Mouse (Mus musculus): ENCODE results near the gene Iars2. TPM values are rescaled to one million over a fixed set of nuclear protein-coding genes. Genes with fewer than 3 reads are reported as not detected.

Iars2 gene
- total RNA-seq, 1 experiment = 47.9 TPM

DNA sequence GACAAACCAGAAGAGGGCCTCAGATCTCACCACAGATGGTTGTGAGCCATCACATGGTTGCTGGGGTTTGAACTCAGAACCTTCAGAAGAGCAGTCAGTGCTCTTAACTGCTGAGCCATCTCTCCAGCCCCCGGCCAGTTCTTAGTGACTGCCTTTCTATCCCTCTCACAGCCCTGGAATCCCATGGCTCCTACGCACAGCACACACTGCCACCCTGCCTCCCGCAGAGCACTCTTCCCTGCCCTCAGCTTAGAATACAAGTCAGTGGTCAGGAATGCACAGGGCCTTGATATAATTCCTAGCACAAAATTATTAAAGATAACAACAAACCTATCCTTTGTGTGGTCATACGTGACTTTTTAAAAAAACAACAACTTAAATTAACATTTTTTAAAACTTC lies 14.7 kb downstream of the Iars2 start:
- no peak for DNase-seq (ENCODE audit: low read depth, low spot score)
- Histone ChIP-seq H3K9ac (ENCODE audit: insufficient read depth, low read depth, low read length, poor library complexity, severe bottlenecking) (no peak overlapping the region), H3K36me3 (ENCODE audit: control insufficient read depth, insufficient read depth, low read length, poor library complexity, severe bottlenecking) (peaks cover 18% of the 10 kb centered on the region), H3K9me3 (ENCODE audit: control insufficient read depth, insufficient read depth, low read depth, low read length) (no peaks in the 10 kb centered on the region), H3K4me1 (ENCODE audit: control insufficient read depth in 2 of 2, insufficient read depth in 2 of 2, low read length in 2 of 2, poor library complexity in 1 of 2) (no peaks in the 10 kb centered on the region), H3K27ac (ENCODE audit: insufficient read depth, low read depth, low read length, poor library complexity, severe bottlenecking) (no peak overlapping the region), H3K4me3 (ENCODE audit: insufficient read depth in 1 of 2, low read depth in 1 of 2, low read length in 2 of 2, poor library complexity in 1 of 2, severe bottlenecking in 1 of 2) (no peak overlapping the region)
- in situ Hi-C loops (cut with MboI; ENCODE audit: low sequenced_read_pairs in 2 of 2, unreplicated experiment in 2 of 2) = no loop called here
- no peak for TF ChIP-seq MAFK (IDR thresholded peaks at IDR 0.05; ENCODE audit: insufficient read depth, low read depth, low read length)

DNA sequence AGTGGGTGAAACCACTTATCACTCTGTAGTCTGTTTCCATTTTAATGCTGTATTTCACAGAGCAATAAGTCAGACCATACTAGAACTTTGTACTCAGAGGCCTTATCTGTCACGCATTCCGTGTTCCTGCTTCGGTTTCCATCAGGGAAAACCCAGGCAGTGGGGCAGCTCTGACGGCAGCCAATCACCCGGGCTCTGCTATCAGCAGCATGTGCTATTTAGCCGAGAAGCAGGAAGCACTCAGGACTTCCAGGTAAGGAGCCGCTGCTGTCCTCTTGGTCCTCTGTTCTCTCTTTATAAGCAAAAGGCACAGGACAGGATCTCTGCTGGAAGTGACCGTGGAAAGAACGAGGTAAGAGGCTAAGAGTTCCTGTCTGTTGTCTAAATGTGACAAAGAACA lies 17.2 kb downstream of the Iars2 start:
- no peak overlapping the region for H3K4me3 ChIP-seq (ENCODE audit: insufficient read depth in 1 of 2, low read depth in 1 of 2, low read length in 2 of 2, poor library complexity in 1 of 2, severe bottlenecking in 1 of 2)
- H3K4me1 ChIP-seq (ENCODE audit: control insufficient read depth in 2 of 2, insufficient read depth in 2 of 2, low read length in 2 of 2, poor library complexity in 1 of 2) = no peaks in the 10 kb centered on the region
- DNase-seq (ENCODE audit: low read depth, low spot score) = no peak
- in situ Hi-C loops (cut with MboI; ENCODE audit: low sequenced_read_pairs in 2 of 2, unreplicated experiment in 2 of 2) = no loop called here
- no peak overlapping the region for H3K27ac ChIP-seq (ENCODE audit: insufficient read depth, low read depth, low read length, poor library complexity, severe bottlenecking)
- no peak overlapping the region for H3K9ac ChIP-seq (ENCODE audit: insufficient read depth, low read depth, low read length, poor library complexity, severe bottlenecking)
- H3K36me3 ChIP-seq (ENCODE audit: control insufficient read depth, insufficient read depth, low read length, poor library complexity, severe bottlenecking) = peaks cover 17% of the 10 kb centered on the region
- no peaks in the 10 kb centered on the region for H3K9me3 ChIP-seq (ENCODE audit: control insufficient read depth, insufficient read depth, low read depth, low read length)
- TF ChIP-seq ZC3H11A (IDR thresholded peaks at IDR 0.05; ENCODE audit: borderline replicate concordance, low read depth, low read length) (no peak), ZNF384 (IDR thresholded peaks at IDR 0.05; ENCODE audit: low read depth, low read length) (no peak), CHD2 (IDR thresholded peaks at IDR 0.05; ENCODE audit: low read depth, low read length) (no peak), HCFC1 (IDR thresholded peaks at IDR 0.05; ENCODE audit: borderline replicate concordance, insufficient read depth, low read length) (no peak), MAFK (IDR thresholded peaks at IDR 0.05; ENCODE audit: insufficient read depth, low read depth, low read length) (no peak)

DNA sequence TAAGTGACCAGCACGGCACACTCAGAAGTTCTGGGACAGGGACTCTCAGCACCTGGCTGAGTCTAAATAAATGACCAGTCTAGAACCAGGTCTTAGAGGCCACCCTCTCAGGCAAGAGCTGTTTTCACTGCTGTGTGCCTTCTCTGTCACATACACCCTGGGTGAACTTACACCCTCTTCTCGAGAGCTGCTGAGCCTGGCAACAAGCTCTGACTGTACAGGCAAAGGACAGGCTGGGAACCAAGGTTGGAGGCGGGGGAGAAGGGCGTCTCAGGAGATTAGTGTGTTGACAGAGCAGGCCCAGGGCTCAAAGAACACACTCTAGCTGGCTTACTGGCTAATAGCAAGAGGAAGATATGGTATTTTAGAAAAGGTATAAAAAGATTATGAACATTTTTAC lies 20.3 kb downstream of the Iars2 start:
- Histone ChIP-seq H3K9ac (ENCODE audit: insufficient read depth, low read depth, low read length, poor library complexity, severe bottlenecking) (no peak overlapping the region), H3K4me3 (ENCODE audit: insufficient read depth in 1 of 2, low read depth in 1 of 2, low read length in 2 of 2, poor library complexity in 1 of 2, severe bottlenecking in 1 of 2) (no peak overlapping the region), H3K27ac (ENCODE audit: insufficient read depth, low read depth, low read length, poor library complexity, severe bottlenecking) (no peak overlapping the region), H3K36me3 (ENCODE audit: control insufficient read depth, insufficient read depth, low read length, poor library complexity, severe bottlenecking) (peaks cover 7% of the 10 kb centered on the region; the same call in 1 of the 2 replicates), H3K4me1 (ENCODE audit: control insufficient read depth in 2 of 2, insufficient read depth in 2 of 2, low read length in 2 of 2, poor library complexity in 1 of 2) (0 out of 4 replicates have a peak, but pooled peaks cover 0 to 2% of the 10 kb centered on the region in 2 experiments), H3K9me3 (ENCODE audit: control insufficient read depth, insufficient read depth, low read depth, low read length) (no peaks in the 10 kb centered on the region)
- DNase-seq (ENCODE audit: low read depth, low spot score) = no peak
- in situ Hi-C loops (cut with MboI; ENCODE audit: low sequenced_read_pairs in 2 of 2, unreplicated experiment in 2 of 2) = no loop called here
- TF ChIP-seq ZNF384 (IDR thresholded peaks at IDR 0.05; ENCODE audit: low read depth, low read length) (no peak), ZC3H11A (IDR thresholded peaks at IDR 0.05; ENCODE audit: borderline replicate concordance, low read depth, low read length) (no peak), HCFC1 (IDR thresholded peaks at IDR 0.05; ENCODE audit: borderline replicate concordance, insufficient read depth, low read length) (no peak), MAFK (IDR thresholded peaks at IDR 0.05; ENCODE audit: insufficient read depth, low read depth, low read length) (no peak), CHD2 (IDR thresholded peaks at IDR 0.05; ENCODE audit: low read depth, low read length) (no peak)

DNA sequence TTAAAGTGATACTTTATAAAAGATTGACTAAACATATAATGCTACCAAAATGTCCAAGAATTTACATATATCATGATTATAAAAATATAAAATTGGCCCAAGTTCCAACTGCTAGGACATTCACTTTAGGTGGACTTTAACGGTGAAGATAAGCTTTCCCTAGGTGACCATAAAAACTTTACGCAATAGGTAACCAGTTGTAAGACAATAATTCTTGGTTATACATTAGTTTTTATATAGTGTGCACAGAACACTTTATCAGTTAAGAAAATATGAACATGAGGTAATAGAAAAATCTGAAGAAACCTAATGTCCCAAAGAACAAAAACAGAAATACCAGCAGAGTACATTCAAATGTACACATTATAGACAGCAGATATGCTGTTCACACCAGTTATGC lies 20.9 kb downstream of the Iars2 start:
- Histone ChIP-seq H3K4me1 (ENCODE audit: control insufficient read depth in 2 of 2, insufficient read depth in 2 of 2, low read length in 2 of 2, poor library complexity in 1 of 2) (0 out of 4 replicates have a peak, but pooled peaks cover 0 to 2% of the 10 kb centered on the region in 2 experiments), H3K36me3 (ENCODE audit: control insufficient read depth, insufficient read depth, low read length, poor library complexity, severe bottlenecking) (peaks cover 2% of the 10 kb centered on the region; the same call in 1 of the 2 replicates), H3K4me3 (ENCODE audit: insufficient read depth in 1 of 2, low read depth in 1 of 2, low read length in 2 of 2, poor library complexity in 1 of 2, severe bottlenecking in 1 of 2) (no peak overlapping the region), H3K27ac (ENCODE audit: insufficient read depth, low read depth, low read length, poor library complexity, severe bottlenecking) (no peak overlapping the region), H3K9ac (ENCODE audit: insufficient read depth, low read depth, low read length, poor library complexity, severe bottlenecking) (no peak overlapping the region), H3K9me3 (ENCODE audit: control insufficient read depth, insufficient read depth, low read depth, low read length) (no peaks in the 10 kb centered on the region)
- TF ChIP-seq HCFC1 (IDR thresholded peaks at IDR 0.05; ENCODE audit: borderline replicate concordance, insufficient read depth, low read length) = no peak
- TF ChIP-seq ZC3H11A (IDR thresholded peaks at IDR 0.05; ENCODE audit: borderline replicate concordance, low read depth, low read length) = no peak
- no peak for TF ChIP-seq CHD2 (IDR thresholded peaks at IDR 0.05; ENCODE audit: low read depth, low read length)
- TF ChIP-seq MAFK (IDR thresholded peaks at IDR 0.05; ENCODE audit: insufficient read depth, low read depth, low read length) = no peak
- TF ChIP-seq ZNF384 (IDR thresholded peaks at IDR 0.05; ENCODE audit: low read depth, low read length) = no peak
- DNase-seq (ENCODE audit: low read depth, low spot score) = no peak
- in situ Hi-C loops (cut with MboI; ENCODE audit: low sequenced_read_pairs in 2 of 2, unreplicated experiment in 2 of 2) = no loop called here

DNA sequence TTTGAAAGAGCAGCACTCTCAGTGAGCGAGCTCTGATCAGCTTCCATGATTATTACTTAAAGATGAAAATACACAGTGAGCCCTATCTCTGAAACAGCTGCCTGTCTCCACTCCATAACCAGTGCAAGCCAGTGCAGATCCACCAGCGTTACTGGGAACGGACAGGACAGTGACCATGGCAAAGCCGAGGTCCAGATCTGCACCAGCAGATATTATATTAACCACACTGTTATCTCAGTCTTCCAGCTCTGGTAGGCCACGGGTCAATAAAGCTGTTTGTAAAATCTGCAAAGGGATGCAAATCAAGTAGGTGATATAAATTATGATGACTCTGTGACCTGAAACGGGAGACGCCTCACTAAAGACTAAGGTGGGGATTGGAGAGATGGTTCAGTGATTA lies 21.6 kb downstream of the Iars2 start:
- no peak overlapping the region for H3K27ac ChIP-seq (ENCODE audit: insufficient read depth, low read depth, low read length, poor library complexity, severe bottlenecking)
- no peak overlapping the region for H3K4me3 ChIP-seq (ENCODE audit: insufficient read depth in 1 of 2, low read depth in 1 of 2, low read length in 2 of 2, poor library complexity in 1 of 2, severe bottlenecking in 1 of 2)
- H3K9me3 ChIP-seq (ENCODE audit: control insufficient read depth, insufficient read depth, low read depth, low read length) = no peaks in the 10 kb centered on the region
- TF ChIP-seq CHD2 (IDR thresholded peaks at IDR 0.05; ENCODE audit: low read depth, low read length) (no peak), ZC3H11A (IDR thresholded peaks at IDR 0.05; ENCODE audit: borderline replicate concordance, low read depth, low read length) (no peak), HCFC1 (IDR thresholded peaks at IDR 0.05; ENCODE audit: borderline replicate concordance, insufficient read depth, low read length) (no peak), MAFK (IDR thresholded peaks at IDR 0.05; ENCODE audit: insufficient read depth, low read depth, low read length) (no peak), ZNF384 (IDR thresholded peaks at IDR 0.05; ENCODE audit: low read depth, low read length) (no peak)
- peaks cover 2% of the 10 kb centered on the region; the same call in 1 of the 2 replicates for H3K36me3 ChIP-seq (ENCODE audit: control insufficient read depth, insufficient read depth, low read length, poor library complexity, severe bottlenecking)
- peaks cover 0 to 4% of the 10 kb centered on the region in 2 experiments; a peak in 1 of 4 replicates for H3K4me1 ChIP-seq (ENCODE audit: control insufficient read depth in 2 of 2, insufficient read depth in 2 of 2, low read length in 2 of 2, poor library complexity in 1 of 2)
- in situ Hi-C loops (cut with MboI; ENCODE audit: low sequenced_read_pairs in 2 of 2, unreplicated experiment in 2 of 2) = no loop called here
- no peak overlapping the region for H3K9ac ChIP-seq (ENCODE audit: insufficient read depth, low read depth, low read length, poor library complexity, severe bottlenecking)
- no peak for DNase-seq (ENCODE audit: low read depth, low spot score)

All from ES-E14 (cell line).